Mouse (Mus musculus): ENCODE measurements at regions not wholly inside any gene's neighbourhood (a gene's known extent, or its start where the extent isn't known, plus 50 kb on each side); places are given as distances from the start of the nearest gene placed in this dataset.

DNA sequence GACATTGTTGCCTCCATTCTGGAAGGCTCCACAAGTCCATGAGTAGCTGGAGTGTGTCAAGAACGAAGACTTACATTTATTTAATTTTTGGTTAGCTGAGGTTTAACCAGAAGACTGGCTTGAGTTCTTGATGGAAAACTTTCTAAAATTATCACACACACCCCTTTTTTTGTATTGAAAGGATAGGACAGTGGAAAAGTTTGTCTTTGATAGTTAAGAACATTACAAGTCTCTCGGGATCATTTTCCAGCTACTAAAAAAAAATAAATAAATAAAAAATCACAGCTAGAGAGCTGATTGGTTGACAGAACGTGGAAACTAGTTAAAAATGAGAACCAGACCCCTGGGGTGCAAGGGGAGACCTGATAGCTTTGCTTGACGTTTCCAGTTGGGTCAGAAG, 173.6 kb upstream of the Slc38a2 start:
- H3K9me3 ChIP-seq (replicated peaks; ENCODE audit: low read length): no peaks in the 10 kb centered on the region
- no peak overlapping the region for H3K4me2 ChIP-seq (ENCODE audit: insufficient read depth, low read depth, poor library complexity, severe bottlenecking)
- no peak overlapping the region for H3K4me3 ChIP-seq (replicated peaks in 1 of 3; ENCODE audit: low read depth in 2 of 3, low read length in 2 of 3, poor library complexity in 1 of 3)
- H3K27ac ChIP-seq (ENCODE audit: insufficient read depth, low read depth): no peak overlapping the region
- TF ChIP-seq UBTF (IDR thresholded peaks at IDR 0.05; ENCODE audit: low read depth, low read length): no peak
- no peak for TF ChIP-seq ETS1 (conservative IDR thresholded peaks at IDR 0.05; ENCODE audit: low read depth, low read length)
- TF ChIP-seq PAX5 (IDR thresholded peaks at IDR 0.05; ENCODE audit: low read length): no peak
- no peak for TF ChIP-seq RCOR1 (conservative IDR thresholded peaks at IDR 0.05; ENCODE audit: low read depth, low read length)
- DNase-seq (ENCODE audit: extremely low read depth): no peak
- no peaks in the 10 kb centered on the region for H3K4me1 ChIP-seq (ENCODE audit: control insufficient read depth in 1 of 2, insufficient read depth in 2 of 2)
- no peaks in the 10 kb centered on the region for H3K36me3 ChIP-seq (replicated peaks in 1 of 2; ENCODE audit: control insufficient read depth in 1 of 2, insufficient read depth in 1 of 2, low read length in 1 of 2)
- dilution Hi-C loops (cut with MboI; ENCODE audit: extremely low pct_ligation_motif_present, extremely low pct_unique_long_range_greater_than_20kb, low sequenced_read_pairs) (no loop called here), in situ Hi-C loops (cut with MboI; ENCODE audit: low pct_ligation_motif_present, low pct_unique_long_range_greater_than_20kb, low sequenced_read_pairs) (no loop called here)
- no peak overlapping the region for H3K9ac ChIP-seq (ENCODE audit: insufficient read depth, low read depth)
- H3K27me3 ChIP-seq (replicated peaks): no peaks in the 10 kb centered on the region
- H3K79me2 ChIP-seq (replicated peaks; ENCODE audit: control insufficient read depth, extremely low read depth, insufficient read depth, poor library complexity, severe bottlenecking): no peaks in the 10 kb centered on the region

GRCm38 (mm10) chr15:96867701-96868100, 168.2 kb upstream of the Slc38a2 start:
- dilution Hi-C loops (cut with MboI; ENCODE audit: extremely low pct_ligation_motif_present, extremely low pct_unique_long_range_greater_than_20kb, low sequenced_read_pairs): no loop called here
- Histone ChIP-seq H3K4me1 (ENCODE audit: control insufficient read depth in 1 of 2, insufficient read depth in 2 of 2) (no peaks in the 10 kb centered on the region), H3K9me3 (replicated peaks; ENCODE audit: low read length) (no peaks in the 10 kb centered on the region), H3K4me2 (ENCODE audit: insufficient read depth, low read depth, poor library complexity, severe bottlenecking) (no peak overlapping the region), H3K36me3 (replicated peaks in 1 of 2; ENCODE audit: control insufficient read depth in 1 of 2, insufficient read depth in 1 of 2, low read length in 1 of 2) (no peaks in the 10 kb centered on the region), H3K27ac (ENCODE audit: insufficient read depth, low read depth) (no peak overlapping the region), H3K9ac (ENCODE audit: insufficient read depth, low read depth) (no peak overlapping the region), H3K4me3 (replicated peaks in 1 of 3; ENCODE audit: low read depth in 2 of 3, low read length in 2 of 3, poor library complexity in 1 of 3) (no peak overlapping the region), H3K27me3 (replicated peaks) (no peaks in the 10 kb centered on the region), H3K79me2 (replicated peaks; ENCODE audit: control insufficient read depth, extremely low read depth, insufficient read depth, poor library complexity, severe bottlenecking) (no peaks in the 10 kb centered on the region)
- no peak for DNase-seq (ENCODE audit: extremely low read depth)
- in situ Hi-C loops (cut with MboI; ENCODE audit: low pct_ligation_motif_present, low pct_unique_long_range_greater_than_20kb, low sequenced_read_pairs): no loop called here
- no peak for TF ChIP-seq MAFK (IDR thresholded peaks at IDR 0.05; ENCODE audit: insufficient replicate concordance, low read length)
- TF ChIP-seq BHLHE40 (IDR thresholded peaks at IDR 0.05; ENCODE audit: low read depth, low read length): no peak
- TF ChIP-seq CHD1 (IDR thresholded peaks at IDR 0.05; ENCODE audit: low read depth, low read length): no peak
- TF ChIP-seq NELFE (IDR thresholded peaks at IDR 0.05; ENCODE audit: low read depth, low read length): no peak
- TF ChIP-seq MXI1 (IDR thresholded peaks at IDR 0.05; ENCODE audit: low read depth, low read length): no peak
- TF ChIP-seq KAT2A (IDR thresholded peaks at IDR 0.05; ENCODE audit: insufficient replicate concordance, low read length): no peak
- TF ChIP-seq PAX5 (IDR thresholded peaks at IDR 0.05; ENCODE audit: low read length): no peak
- TF ChIP-seq IRF4 (IDR thresholded peaks at IDR 0.05; ENCODE audit: low read depth, low read length): no peak
- no peak for TF ChIP-seq CTCF (conservative IDR thresholded peaks at IDR 0.05 in 1 of 2, IDR thresholded peaks at IDR 0.05 in 1 of 2; ENCODE audit: low read depth in 2 of 2, low read length in 2 of 2)
- no peak for TF ChIP-seq POLR2AphosphoS2 (IDR thresholded peaks at IDR 0.05; ENCODE audit: low read depth, low read length)
- TF ChIP-seq JUND (conservative IDR thresholded peaks at IDR 0.05; ENCODE audit: low read depth, low read length): no peak
- TF ChIP-seq MAZ (IDR thresholded peaks at IDR 0.05; ENCODE audit: low read depth, low read length): no peak
- no peak for TF ChIP-seq ZMIZ1 (IDR thresholded peaks at IDR 0.05; ENCODE audit: low read depth, low read length)
- no peak for TF ChIP-seq ELF1 (IDR thresholded peaks at IDR 0.05; ENCODE audit: low read depth, low read length)
- no peak for TF ChIP-seq SIN3A (IDR thresholded peaks at IDR 0.05; ENCODE audit: low read length)
- TF ChIP-seq TBP (conservative IDR thresholded peaks at IDR 0.05; ENCODE audit: low read depth, low read length): no peak
- no peak for TF ChIP-seq UBTF (IDR thresholded peaks at IDR 0.05; ENCODE audit: low read depth, low read length)
